Mouse (Mus musculus) C2C12 (cell line): ENCODE measurements around the gene Ift122.

ENCODE experiments used
- CTCF ChIP-seq: IDR thresholded peaks from one replicate; pipeline ENCODE4 v1.5.1; 2011; ENCODE audit not compliant: control insufficient read depth, insufficient read depth, insufficient read length
- MAX ChIP-seq: IDR thresholded peaks from one replicate; pipeline ENCODE4 v1.6.1; 2011; ENCODE audit warnings: mild to moderate bottlenecking, control low read depth
- MYOD1 ChIP-seq: IDR thresholded peaks from one replicate; pipeline ENCODE4 v1.6.1; 2011; ENCODE audit warnings: low read depth; ENCODE audit not compliant: control insufficient read depth, insufficient read length

DNA sequence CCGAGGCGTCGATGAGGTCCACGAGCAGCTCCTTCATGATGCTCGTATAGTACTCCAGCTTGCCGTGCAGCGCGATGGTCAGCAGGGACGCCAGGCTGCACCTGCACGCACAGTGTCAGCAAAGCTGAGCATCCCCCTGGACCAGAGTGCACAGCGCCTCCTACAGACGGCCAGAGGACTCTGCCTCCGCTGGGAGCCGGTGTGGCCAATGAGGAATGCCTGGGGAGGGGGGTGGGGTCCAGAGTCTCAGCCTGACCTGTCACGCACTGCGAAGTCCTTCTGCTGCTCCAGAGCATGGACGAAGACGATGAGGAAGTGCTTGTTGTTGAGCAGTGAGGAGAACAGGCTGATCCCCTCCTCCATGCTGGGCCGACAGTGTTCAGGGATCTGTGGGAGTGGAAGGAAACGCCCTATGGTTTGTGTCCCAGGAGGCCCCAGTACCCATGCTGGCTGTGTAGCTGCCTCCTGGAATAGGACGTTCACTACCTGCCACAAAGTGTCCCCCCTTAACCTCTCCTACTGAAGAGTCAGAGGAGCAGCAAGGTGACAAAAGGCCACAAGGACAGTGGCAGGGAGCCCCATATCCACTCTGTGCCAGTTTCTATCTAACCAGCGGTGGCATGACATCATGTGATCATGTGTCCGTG lies 109.3 kb downstream of the Ift122 start:
- TF ChIP-seq CTCF (no peak), MAX (no peak), MYOD1 (no peak)
